Mouse (Mus musculus): ENCODE data around the gene Plxnd1. TPM values are rescaled to one million over a fixed set of nuclear protein-coding genes. Genes with fewer than 3 reads are reported as not detected.
A peak's percentile ranks its signal among the peaks of the same experiment; 100 is the strongest.

The Plxnd1 gene
- total and polyA plus RNA-seq, 2 experiments from 2014 or later: 8.2 to 31.2 TPM

GRCm38 (mm10) chr6:115955664-115956063, 39.1 kb downstream of the Plxnd1 start:
- ATAC-seq (no peak), DNase-seq (ENCODE audit: low spot score) (no peak)
- Histone ChIP-seq H3K27ac (no peak overlapping the region), H3K36me3 (ENCODE audit: insufficient read depth, low read length) (no peaks in the 10 kb centered on the region), H3K4me2 (ENCODE audit: low read depth, low read length) (no peak overlapping the region), H3K4me3 (ENCODE audit: low read length) (no peak overlapping the region), H3K27me3 (ENCODE audit: insufficient read depth, low read length) (no peaks in the 10 kb centered on the region), H3K9ac (replicated peaks; ENCODE audit: low read length) (no peak overlapping the region), H3K4me1 (ENCODE audit: insufficient read depth, low read length) (peaks cover 17% of the 10 kb centered on the region), H3K9me3 (ENCODE audit: low read length) (no peaks in the 10 kb centered on the region)
- TF ChIP-seq CTCF (IDR thresholded peaks at IDR 0.05; ENCODE audit: low read depth): no peak
- 89% methylated on average over 11 of the region's 11 CpGs for WGBS

- no peak for DNase-seq (ENCODE audit: low spot score)
- Histone ChIP-seq H3K27ac (no peak overlapping the region), H3K36me3 (ENCODE audit: insufficient read depth, low read length) (no peaks in the 10 kb centered on the region), H3K27me3 (ENCODE audit: insufficient read depth, low read length) (no peaks in the 10 kb centered on the region), H3K4me2 (ENCODE audit: low read depth, low read length) (no peak overlapping the region), H3K4me3 (ENCODE audit: low read length) (no peak overlapping the region), H3K4me1 (ENCODE audit: insufficient read depth, low read length) (peaks cover 17% of the 10 kb centered on the region), H3K9ac (replicated peaks; ENCODE audit: low read length) (no peak overlapping the region), H3K9me3 (ENCODE audit: low read length) (no peaks in the 10 kb centered on the region)
- no peak for TF ChIP-seq CTCF (IDR thresholded peaks at IDR 0.05; ENCODE audit: low read depth)
- ATAC-seq: no peak
- WGBS: 76% methylated on average over 4 of the region's 4 CpGs
Measured at GRCm38 (mm10) chr6:115955169-115955568, 39.6 kb downstream of the Plxnd1 start.

- no peaks in the 10 kb centered on the region for H3K27me3 ChIP-seq (ENCODE audit: insufficient read depth, low read length)
- TF ChIP-seq CTCF (IDR thresholded peaks at IDR 0.05; ENCODE audit: low read depth): no peak
- H3K4me3 ChIP-seq (ENCODE audit: low read length): no peak overlapping the region
- H3K4me1 ChIP-seq (ENCODE audit: insufficient read depth, low read length): peaks cover 17% of the 10 kb centered on the region
- 64% methylated on average over 9 of the region's 9 CpGs for WGBS
- H3K9me3 ChIP-seq (ENCODE audit: low read length): no peaks in the 10 kb centered on the region
- H3K9ac ChIP-seq (replicated peaks; ENCODE audit: low read length): no peak overlapping the region
- H3K4me2 ChIP-seq (ENCODE audit: low read depth, low read length): no peak overlapping the region
- no peaks in the 10 kb centered on the region for H3K36me3 ChIP-seq (ENCODE audit: insufficient read depth, low read length)
- no peak overlapping the region for H3K27ac ChIP-seq
- no peak for ATAC-seq
- no peak for DNase-seq (ENCODE audit: low spot score)
Measured at GRCm38 (mm10) chr6:115954506-115955074, 40.2 kb downstream of the Plxnd1 start.

GRCm38 (mm10) chr6:115946389-115946788, 48.4 kb downstream of the Plxnd1 start:
- Histone ChIP-seq H3K36me3 (ENCODE audit: insufficient read depth, low read length) (no peaks in the 10 kb centered on the region), H3K4me2 (ENCODE audit: low read depth, low read length) (no peak overlapping the region), H3K9me3 (ENCODE audit: low read length) (no peaks in the 10 kb centered on the region), H3K4me3 (ENCODE audit: low read length) (no peak overlapping the region), H3K27ac (no peak overlapping the region), H3K9ac (replicated peaks; ENCODE audit: low read length) (no peak overlapping the region), H3K27me3 (ENCODE audit: insufficient read depth, low read length) (no peaks in the 10 kb centered on the region), H3K4me1 (ENCODE audit: insufficient read depth, low read length) (no peaks in the 10 kb centered on the region; the same call in 1 of the 2 replicates)
- DNase-seq (ENCODE audit: low spot score) (peak; percentile 70), ATAC-seq (peak; percentile 61; the same call in 1 of the 2 replicates)
- TF ChIP-seq CTCF (IDR thresholded peaks at IDR 0.05; ENCODE audit: low read depth): no peak
- 27% methylated on average over 6 of the region's 6 CpGs for WGBS

- Histone ChIP-seq H3K4me3 (ENCODE audit: low read length) (no peak overlapping the region), H3K27ac (no peak overlapping the region), H3K36me3 (ENCODE audit: insufficient read depth, low read length) (no peaks in the 10 kb centered on the region), H3K4me1 (ENCODE audit: insufficient read depth, low read length) (no peaks in the 10 kb centered on the region; the same call in 1 of the 2 replicates), H3K9ac (replicated peaks; ENCODE audit: low read length) (no peak overlapping the region), H3K27me3 (ENCODE audit: insufficient read depth, low read length) (no peaks in the 10 kb centered on the region), H3K9me3 (ENCODE audit: low read length) (no peaks in the 10 kb centered on the region), H3K4me2 (ENCODE audit: low read depth, low read length) (no peak overlapping the region)
- DNase-seq (ENCODE audit: low spot score) (no peak), ATAC-seq (no peak)
- WGBS: 87% methylated on average over 8 of the region's 8 CpGs
- TF ChIP-seq CTCF (IDR thresholded peaks at IDR 0.05; ENCODE audit: low read depth): no peak
Measured at GRCm38 (mm10) chr6:115945633-115946032, 49.2 kb downstream of the Plxnd1 start.

GRCm38 (mm10) chr6:115944638-115945037, 50.2 kb downstream of the Plxnd1 start, which contains the start of gene H1foo:
TSS of gene H1foo (plus strand) at chr6:115944938.
- H3K4me1 ChIP-seq (ENCODE audit: insufficient read depth, low read length): no peaks in the 10 kb centered on the region; the same call in 1 of the 2 replicates
- no peaks in the 10 kb centered on the region for H3K27me3 ChIP-seq (ENCODE audit: insufficient read depth, low read length)
- H3K9me3 ChIP-seq (ENCODE audit: low read length): no peaks in the 10 kb centered on the region
- H3K9ac ChIP-seq (replicated peaks; ENCODE audit: low read length): no peak within 1 kb of the TSS
- 87% methylated on average over 5 of the region's 5 CpGs for WGBS
- no peak within 1 kb of the TSS for H3K4me2 ChIP-seq (ENCODE audit: low read depth, low read length)
- no peak for TF ChIP-seq CTCF (IDR thresholded peaks at IDR 0.05; ENCODE audit: low read depth)
- no peak within 1 kb of the TSS for H3K4me3 ChIP-seq (ENCODE audit: low read length)
- DNase-seq (ENCODE audit: low spot score) (no peak), ATAC-seq (no peak)
- H3K27ac ChIP-seq: no peak within 1 kb of the TSS
- H3K36me3 ChIP-seq (ENCODE audit: insufficient read depth, low read length): no peaks in the 10 kb centered on the region

Measured in hindbrain, postnatal 0 days (tissue).